Mouse (Mus musculus): ENCODE results near the gene Litaf. TPM values are rescaled to one million over a fixed set of nuclear protein-coding genes. Genes with fewer than 3 reads are reported as not detected.
A peak's percentile ranks its signal among the peaks of the same experiment; 100 is the strongest.

The Litaf gene
- polyA plus RNA-seq, 1 experiment = 107 TPM

DNA sequence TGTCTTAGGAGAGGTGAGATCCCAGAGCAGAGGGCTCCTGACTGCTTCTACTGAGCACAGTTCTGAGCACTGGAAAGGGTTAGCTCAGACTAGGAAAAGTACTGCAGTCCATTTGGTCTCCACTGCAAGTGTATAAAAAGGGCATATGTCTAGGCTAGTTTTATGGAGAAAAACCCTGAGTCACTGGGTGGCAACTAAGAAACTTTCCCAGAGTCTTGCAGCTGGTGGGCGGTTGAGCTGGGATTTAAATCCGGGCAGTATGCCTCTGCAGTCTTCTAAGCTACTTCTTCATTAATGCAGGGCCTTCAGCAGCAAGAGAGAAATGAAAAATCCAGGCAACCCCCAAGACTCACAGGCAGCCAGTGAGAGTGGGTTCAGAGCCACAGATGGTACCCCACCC, 15.7 kb downstream of the Litaf start:
- no peak overlapping the region for H3K4me3 ChIP-seq (ENCODE audit: control insufficient read depth, insufficient read depth, low read length)
- WGBS = 88% methylated on average over 2 of the region's 2 CpGs
- H3K27me3 ChIP-seq (ENCODE audit: control insufficient read depth, insufficient read depth, low read length) = no peaks in the 10 kb centered on the region
- TF ChIP-seq CTCF (IDR thresholded peaks at IDR 0.05; ENCODE audit: borderline replicate concordance, control insufficient read depth, extremely low read depth, insufficient read depth, low read length, poor library complexity) = no peak
- TF ChIP-seq POLR2A (IDR thresholded peaks at IDR 0.05; ENCODE audit: control insufficient read depth, extremely low read depth, insufficient read depth, low read length, poor library complexity) = no peak
- no peaks in the 10 kb centered on the region for H3K36me3 ChIP-seq (ENCODE audit: control insufficient read depth, insufficient read depth, low read length)
- H3K27ac ChIP-seq (ENCODE audit: control insufficient read depth, insufficient read depth, low read length) = no peak overlapping the region
- no peaks in the 10 kb centered on the region; the same call in 1 of the 2 replicates for H3K4me1 ChIP-seq (replicated peaks; ENCODE audit: control insufficient read depth, insufficient read depth, low read length)
- no peak for DNase-seq

DNA sequence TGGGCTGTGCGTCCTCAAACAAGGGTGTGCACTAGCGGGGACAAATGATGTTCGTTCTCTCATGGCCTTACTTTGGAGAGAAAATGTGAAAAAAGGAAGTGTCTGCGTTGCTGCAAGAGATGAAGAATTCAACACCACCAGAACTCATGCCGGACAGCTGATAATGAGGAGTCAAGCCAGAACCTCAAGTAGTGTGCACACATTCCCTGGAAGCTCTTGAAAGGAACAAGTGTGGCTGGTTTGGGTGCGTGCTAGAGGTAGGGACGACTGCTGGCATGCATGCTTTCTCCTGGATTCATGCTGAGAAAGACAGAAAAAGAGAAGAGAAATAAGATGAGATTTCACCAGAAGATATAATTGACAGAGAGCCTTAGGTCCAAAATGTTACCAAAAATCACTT, 18.8 kb downstream of the Litaf start:
- no peak overlapping the region for H3K27ac ChIP-seq (ENCODE audit: control insufficient read depth, insufficient read depth, low read length)

DNA sequence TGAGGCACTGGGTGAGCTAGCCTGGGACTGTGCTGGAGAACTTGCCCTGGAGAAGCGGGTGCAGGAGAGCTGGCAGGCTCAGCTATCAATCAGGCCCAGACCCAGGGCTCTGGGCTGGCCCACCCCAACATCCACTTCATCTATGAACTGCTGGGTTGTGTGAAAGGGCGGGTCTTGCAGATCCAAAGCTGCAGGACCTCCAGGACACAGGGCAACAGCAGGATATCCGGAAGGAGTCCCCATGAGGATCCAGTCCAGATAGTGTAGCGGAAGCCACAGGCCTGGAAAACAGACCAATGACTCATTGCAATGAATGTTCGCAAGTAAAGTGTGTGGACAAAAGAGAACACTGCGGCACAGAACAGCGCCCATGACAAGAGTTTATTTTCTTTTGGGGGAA, 19.5 kb downstream of the Litaf start:
- TF ChIP-seq CTCF (IDR thresholded peaks at IDR 0.05; ENCODE audit: borderline replicate concordance, control insufficient read depth, extremely low read depth, insufficient read depth, low read length, poor library complexity) (no peak), POLR2A (IDR thresholded peaks at IDR 0.05; ENCODE audit: control insufficient read depth, extremely low read depth, insufficient read depth, low read length, poor library complexity) (no peak)
- Histone ChIP-seq H3K4me3 (ENCODE audit: control insufficient read depth, insufficient read depth, low read length) (no peak overlapping the region), H3K27ac (ENCODE audit: control insufficient read depth, insufficient read depth, low read length) (no peak overlapping the region), H3K27me3 (ENCODE audit: control insufficient read depth, insufficient read depth, low read length) (no peaks in the 10 kb centered on the region), H3K4me1 (replicated peaks; ENCODE audit: control insufficient read depth, insufficient read depth, low read length) (no peaks in the 10 kb centered on the region), H3K36me3 (ENCODE audit: control insufficient read depth, insufficient read depth, low read length) (no peaks in the 10 kb centered on the region)
- no peak for DNase-seq
- whole genome bisulfite sequencing = 94% methylated on average over 7 of the region's 7 CpGs

More for the DNA sequence above, 18.8 kb downstream of the Litaf start:
- H3K4me3 ChIP-seq (ENCODE audit: control insufficient read depth, insufficient read depth, low read length) = no peak overlapping the region
- H3K4me1 ChIP-seq (replicated peaks; ENCODE audit: control insufficient read depth, insufficient read depth, low read length) = no peaks in the 10 kb centered on the region; the same call in 1 of the 2 replicates
- no peak for DNase-seq
- 68% methylated on average over 7 of the region's 7 CpGs for WGBS
- H3K27me3 ChIP-seq (ENCODE audit: control insufficient read depth, insufficient read depth, low read length) = no peaks in the 10 kb centered on the region
- no peak for TF ChIP-seq CTCF (IDR thresholded peaks at IDR 0.05; ENCODE audit: borderline replicate concordance, control insufficient read depth, extremely low read depth, insufficient read depth, low read length, poor library complexity)
- TF ChIP-seq POLR2A (IDR thresholded peaks at IDR 0.05; ENCODE audit: control insufficient read depth, extremely low read depth, insufficient read depth, low read length, poor library complexity) = no peak
- H3K36me3 ChIP-seq (ENCODE audit: control insufficient read depth, insufficient read depth, low read length) = no peaks in the 10 kb centered on the region

DNA sequence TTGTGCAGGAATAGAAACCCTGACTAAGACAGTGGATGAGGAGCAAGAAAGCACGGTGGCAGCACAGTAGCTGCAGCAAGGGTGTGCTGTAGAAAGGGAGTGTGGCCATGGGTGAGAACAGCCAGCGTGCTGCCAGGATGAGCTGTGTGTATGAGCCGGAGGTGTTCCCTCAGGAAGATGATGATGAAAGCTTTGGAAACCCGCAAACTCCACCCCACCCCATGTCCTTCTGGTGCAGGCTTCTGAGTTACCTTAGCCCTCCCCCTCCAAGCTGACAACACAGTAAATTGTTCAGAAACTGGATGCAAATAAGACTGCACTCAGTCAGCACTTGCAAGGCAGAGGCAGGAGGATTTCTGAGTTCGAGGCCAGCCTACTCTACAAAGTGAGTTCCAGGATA, 22.7 kb downstream of the Litaf start:
- Histone ChIP-seq H3K27ac (ENCODE audit: control insufficient read depth, insufficient read depth, low read length) (no peak overlapping the region), H3K4me1 (replicated peaks; ENCODE audit: control insufficient read depth, insufficient read depth, low read length) (no peaks in the 10 kb centered on the region), H3K27me3 (ENCODE audit: control insufficient read depth, insufficient read depth, low read length) (no peaks in the 10 kb centered on the region), H3K4me3 (ENCODE audit: control insufficient read depth, insufficient read depth, low read length) (no peak overlapping the region), H3K36me3 (ENCODE audit: control insufficient read depth, insufficient read depth, low read length) (no peaks in the 10 kb centered on the region)
- no peak for DNase-seq
- TF ChIP-seq CTCF (IDR thresholded peaks at IDR 0.05; ENCODE audit: borderline replicate concordance, control insufficient read depth, extremely low read depth, insufficient read depth, low read length, poor library complexity) (no peak), POLR2A (IDR thresholded peaks at IDR 0.05; ENCODE audit: control insufficient read depth, extremely low read depth, insufficient read depth, low read length, poor library complexity) (no peak)
- WGBS = 98% methylated on average over 5 of the region's 5 CpGs

DNA sequence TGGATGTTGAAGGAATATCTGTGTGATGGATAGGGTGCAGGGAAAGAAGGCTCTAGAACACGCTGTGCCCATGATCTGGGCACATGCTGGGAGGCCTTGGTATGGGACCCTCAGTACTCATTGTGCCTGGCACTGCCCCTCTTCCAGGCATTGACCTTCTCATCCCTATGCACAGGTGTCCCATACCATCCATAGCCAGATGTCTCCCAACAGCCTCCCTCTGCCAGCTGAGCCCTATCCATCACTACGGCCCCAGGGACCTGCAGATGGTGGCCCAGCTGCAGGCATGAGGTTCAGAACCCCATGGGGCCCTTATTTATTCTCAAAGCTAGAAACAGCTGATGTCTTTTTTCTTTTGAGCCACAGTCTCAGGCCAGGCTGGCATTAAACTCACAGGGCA, 25.4 kb downstream of the Litaf start:
- 96% methylated on average over 2 of the region's 2 CpGs for WGBS
- Histone ChIP-seq H3K27ac (ENCODE audit: control insufficient read depth, insufficient read depth, low read length) (no peak overlapping the region), H3K36me3 (ENCODE audit: control insufficient read depth, insufficient read depth, low read length) (no peaks in the 10 kb centered on the region), H3K27me3 (ENCODE audit: control insufficient read depth, insufficient read depth, low read length) (no peaks in the 10 kb centered on the region), H3K4me1 (replicated peaks; ENCODE audit: control insufficient read depth, insufficient read depth, low read length) (no peaks in the 10 kb centered on the region), H3K4me3 (ENCODE audit: control insufficient read depth, insufficient read depth, low read length) (no peak overlapping the region)
- no peak for DNase-seq
- no peak for TF ChIP-seq POLR2A (IDR thresholded peaks at IDR 0.05; ENCODE audit: control insufficient read depth, extremely low read depth, insufficient read depth, low read length, poor library complexity)
- no peak for TF ChIP-seq CTCF (IDR thresholded peaks at IDR 0.05; ENCODE audit: borderline replicate concordance, control insufficient read depth, extremely low read depth, insufficient read depth, low read length, poor library complexity)

DNA sequence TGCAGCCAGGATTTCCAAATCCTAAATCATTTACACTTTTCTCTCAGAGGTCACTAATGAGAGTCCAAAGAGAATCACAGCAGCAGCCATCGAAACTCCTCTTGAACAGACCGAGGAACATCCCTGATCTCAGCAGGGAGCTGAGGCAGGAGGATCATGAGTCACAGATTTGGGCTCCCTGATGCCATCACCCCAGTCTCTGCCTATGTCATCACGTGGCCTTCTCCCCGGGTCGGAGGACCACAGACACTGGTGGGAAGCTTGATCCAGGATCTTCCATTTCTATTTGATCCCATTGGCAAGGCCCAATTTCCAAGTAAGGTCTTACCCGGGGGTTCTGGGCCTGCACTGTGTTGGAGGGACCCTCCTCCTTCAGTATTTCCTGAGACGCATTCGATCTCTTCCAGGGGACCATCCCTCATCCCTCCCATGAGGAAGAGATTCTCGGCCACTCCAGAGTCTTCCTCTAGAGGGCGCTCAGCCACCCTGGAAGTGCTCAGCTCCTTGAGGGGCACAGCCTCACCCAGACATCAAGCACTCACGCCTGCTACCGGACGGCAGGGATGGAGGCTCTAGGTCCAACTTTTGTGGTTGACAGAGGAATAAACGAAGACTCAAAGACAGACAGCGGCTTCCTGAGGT, 30.0 kb downstream of the Litaf start:
- TF ChIP-seq POLR2A (IDR thresholded peaks at IDR 0.05; ENCODE audit: control insufficient read depth, extremely low read depth, insufficient read depth, low read length, poor library complexity) = no peak
- peak; percentile 93; the same call in 1 of the 2 replicates for TF ChIP-seq CTCF (IDR thresholded peaks at IDR 0.05; ENCODE audit: borderline replicate concordance, control insufficient read depth, extremely low read depth, insufficient read depth, low read length, poor library complexity)
- H3K36me3 ChIP-seq (ENCODE audit: control insufficient read depth, insufficient read depth, low read length) = no peaks in the 10 kb centered on the region
- WGBS = 27% methylated on average over 15 of the region's 15 CpGs
- H3K27me3 ChIP-seq (ENCODE audit: control insufficient read depth, insufficient read depth, low read length) = no peaks in the 10 kb centered on the region
- DNase-seq = peak; percentile 73
- H3K4me3 ChIP-seq (ENCODE audit: control insufficient read depth, insufficient read depth, low read length) = no peak overlapping the region
- H3K4me1 ChIP-seq (replicated peaks; ENCODE audit: control insufficient read depth, insufficient read depth, low read length) = no peaks in the 10 kb centered on the region
- no peak overlapping the region for H3K27ac ChIP-seq (ENCODE audit: control insufficient read depth, insufficient read depth, low read length)

DNA sequence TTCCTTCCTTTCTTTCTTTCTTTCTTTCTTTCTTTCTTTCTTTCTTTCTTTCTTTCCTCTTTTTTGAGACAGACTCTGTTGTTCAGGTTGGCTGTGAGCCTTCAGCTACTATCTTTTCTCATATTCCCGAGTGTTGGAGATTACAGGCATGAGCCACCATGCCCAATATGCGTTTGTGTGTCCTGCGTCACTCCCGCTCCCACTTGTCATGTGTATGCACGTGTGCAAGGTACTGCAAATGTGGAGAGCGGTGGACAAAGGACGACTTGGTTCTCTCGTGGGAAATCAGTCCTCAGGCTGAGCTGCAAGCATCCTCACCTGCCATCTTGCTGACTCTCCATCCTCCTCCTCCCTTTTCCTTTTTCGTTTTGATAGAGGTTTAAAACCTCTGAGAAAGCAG, 30.7 kb downstream of the Litaf start:
- H3K4me1 ChIP-seq (replicated peaks; ENCODE audit: control insufficient read depth, insufficient read depth, low read length) = no peaks in the 10 kb centered on the region
- TF ChIP-seq CTCF (IDR thresholded peaks at IDR 0.05; ENCODE audit: borderline replicate concordance, control insufficient read depth, extremely low read depth, insufficient read depth, low read length, poor library complexity) = no peak
- TF ChIP-seq POLR2A (IDR thresholded peaks at IDR 0.05; ENCODE audit: control insufficient read depth, extremely low read depth, insufficient read depth, low read length, poor library complexity) = no peak
- H3K27me3 ChIP-seq (ENCODE audit: control insufficient read depth, insufficient read depth, low read length) = no peaks in the 10 kb centered on the region
- no peak overlapping the region for H3K27ac ChIP-seq (ENCODE audit: control insufficient read depth, insufficient read depth, low read length)
- WGBS = 86% methylated on average over 9 of the region's 9 CpGs
- H3K4me3 ChIP-seq (ENCODE audit: control insufficient read depth, insufficient read depth, low read length) = no peak overlapping the region
- H3K36me3 ChIP-seq (ENCODE audit: control insufficient read depth, insufficient read depth, low read length) = no peaks in the 10 kb centered on the region
- DNase-seq = no peak

Measured in thymus, adult 2 months (tissue).